Mouse (Mus musculus): ENCODE data around the gene Gsta3. TPM values are rescaled to one million over a fixed set of nuclear protein-coding genes. Genes with fewer than 3 reads are reported as not detected.

Gene Gsta3
- polyA plus RNA-seq, 1 experiment from 2014 or later: 25.9 TPM

DNA sequence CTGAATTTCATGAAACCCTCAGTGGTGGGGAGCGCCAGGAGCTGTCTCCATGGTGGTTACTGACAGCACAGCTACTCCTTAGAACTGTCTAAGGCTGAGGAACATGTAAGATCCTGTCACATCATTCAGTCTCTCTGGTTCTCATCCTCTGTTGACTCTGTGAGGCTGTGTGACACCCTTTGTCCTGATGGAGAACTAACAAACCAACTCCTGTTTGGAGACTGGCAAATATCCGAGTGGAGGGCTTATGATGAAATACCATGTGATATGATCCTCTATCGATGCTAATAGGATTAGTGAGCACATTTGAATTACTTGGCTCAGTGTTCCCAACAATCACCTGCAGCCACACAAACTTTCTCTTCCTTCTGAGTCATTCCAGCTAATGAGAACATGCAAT lies 5.7 kb downstream of the Gsta3 start:
- WGBS: 82% methylated on average over 3 of the region's 3 CpGs
- no peak overlapping the region for H3K9ac ChIP-seq (ENCODE audit: low read depth, low read length)
- H3K27me3 ChIP-seq (replicated peaks; ENCODE audit: control insufficient read depth, insufficient read depth, low read length): no peaks in the 10 kb centered on the region
- H3K4me3 ChIP-seq (ENCODE audit: low read depth, low read length): no peak overlapping the region
- ATAC-seq: no peak
- no peak overlapping the region for H3K27ac ChIP-seq (ENCODE audit: low read depth, low read length)
- H3K36me3 ChIP-seq (ENCODE audit: control insufficient read depth, insufficient read depth): no peaks in the 10 kb centered on the region
- H3K4me1 ChIP-seq (replicated peaks; ENCODE audit: control insufficient read depth, insufficient read depth, low read length): 0 out of 2 replicates have a peak, but pooled peaks cover 3% of the 10 kb centered on the region
- no peaks in the 10 kb centered on the region for H3K9me3 ChIP-seq (ENCODE audit: control insufficient read depth)
- no peak for TF ChIP-seq CTCF (IDR thresholded peaks at IDR 0.05; ENCODE audit: low read depth)
- no peak overlapping the region for H3K4me2 ChIP-seq (replicated peaks; ENCODE audit: low read depth)

GRCm38 (mm10) chr1:21247896-21248295 lies 7.5 kb downstream of the Gsta3 start:
- ATAC-seq: no peak

GRCm38 (mm10) chr1:21248560-21249390 lies 8.4 kb downstream of the Gsta3 start:
- no peaks in the 10 kb centered on the region for H3K4me1 ChIP-seq (replicated peaks; ENCODE audit: control insufficient read depth, insufficient read depth, low read length)
- 82% methylated on average over 9 of the region's 9 CpGs for WGBS
- no peaks in the 10 kb centered on the region for H3K36me3 ChIP-seq (ENCODE audit: control insufficient read depth, insufficient read depth)
- no peak overlapping the region for H3K27ac ChIP-seq (ENCODE audit: low read depth, low read length)
- H3K27me3 ChIP-seq (replicated peaks; ENCODE audit: control insufficient read depth, insufficient read depth, low read length): no peaks in the 10 kb centered on the region
- no peak for ATAC-seq
- no peaks in the 10 kb centered on the region for H3K9me3 ChIP-seq (ENCODE audit: control insufficient read depth)
- no peak overlapping the region for H3K9ac ChIP-seq (ENCODE audit: low read depth, low read length)
- H3K4me2 ChIP-seq (replicated peaks; ENCODE audit: low read depth): no peak overlapping the region
- no peak overlapping the region for H3K4me3 ChIP-seq (ENCODE audit: low read depth, low read length)
- no peak for TF ChIP-seq CTCF (IDR thresholded peaks at IDR 0.05; ENCODE audit: low read depth)

More at GRCm38 (mm10) chr1:21247896-21248295, 7.5 kb downstream of the Gsta3 start:
- H3K4me1 ChIP-seq (replicated peaks; ENCODE audit: control insufficient read depth, insufficient read depth, low read length): 0 out of 2 replicates have a peak, but pooled peaks cover 3% of the 10 kb centered on the region
- H3K27ac ChIP-seq (ENCODE audit: low read depth, low read length): no peak overlapping the region
- no peak overlapping the region for H3K4me2 ChIP-seq (replicated peaks; ENCODE audit: low read depth)
- no peaks in the 10 kb centered on the region for H3K27me3 ChIP-seq (replicated peaks; ENCODE audit: control insufficient read depth, insufficient read depth, low read length)
- no peak for TF ChIP-seq CTCF (IDR thresholded peaks at IDR 0.05; ENCODE audit: low read depth)
- no peaks in the 10 kb centered on the region for H3K36me3 ChIP-seq (ENCODE audit: control insufficient read depth, insufficient read depth)
- H3K4me3 ChIP-seq (ENCODE audit: low read depth, low read length): no peak overlapping the region
- no peak overlapping the region for H3K9ac ChIP-seq (ENCODE audit: low read depth, low read length)
- H3K9me3 ChIP-seq (ENCODE audit: control insufficient read depth): no peaks in the 10 kb centered on the region

GRCm38 (mm10) chr1:21251661-21252060 lies 11.3 kb downstream of the Gsta3 start:
- H3K4me3 ChIP-seq (ENCODE audit: low read depth, low read length): no peak overlapping the region
- WGBS: 71% methylated on average over 6 of the region's 6 CpGs
- no peaks in the 10 kb centered on the region for H3K27me3 ChIP-seq (replicated peaks; ENCODE audit: control insufficient read depth, insufficient read depth, low read length)
- H3K36me3 ChIP-seq (ENCODE audit: control insufficient read depth, insufficient read depth): no peaks in the 10 kb centered on the region; the same call in 1 of the 2 replicates
- no peak overlapping the region for H3K27ac ChIP-seq (ENCODE audit: low read depth, low read length)
- no peaks in the 10 kb centered on the region for H3K9me3 ChIP-seq (ENCODE audit: control insufficient read depth)
- no peak for TF ChIP-seq CTCF (IDR thresholded peaks at IDR 0.05; ENCODE audit: low read depth)
- no peak overlapping the region for H3K4me2 ChIP-seq (replicated peaks; ENCODE audit: low read depth)
- no peak overlapping the region for H3K9ac ChIP-seq (ENCODE audit: low read depth, low read length)
- 0 out of 2 replicates have a peak, but pooled peaks cover 5% of the 10 kb centered on the region for H3K4me1 ChIP-seq (replicated peaks; ENCODE audit: control insufficient read depth, insufficient read depth, low read length)
- no peak for ATAC-seq

GRCm38 (mm10) chr1:21252566-21253302 lies 12.3 kb downstream of the Gsta3 start:
- Histone ChIP-seq H3K9ac (ENCODE audit: low read depth, low read length) (no peak overlapping the region), H3K9me3 (ENCODE audit: control insufficient read depth) (no peaks in the 10 kb centered on the region), H3K4me1 (replicated peaks; ENCODE audit: control insufficient read depth, insufficient read depth, low read length) (0 out of 2 replicates have a peak, but pooled peaks cover 5% of the 10 kb centered on the region), H3K27ac (ENCODE audit: low read depth, low read length) (no peak overlapping the region), H3K36me3 (ENCODE audit: control insufficient read depth, insufficient read depth) (no peaks in the 10 kb centered on the region; the same call in 1 of the 2 replicates), H3K4me3 (ENCODE audit: low read depth, low read length) (no peak overlapping the region), H3K27me3 (replicated peaks; ENCODE audit: control insufficient read depth, insufficient read depth, low read length) (no peaks in the 10 kb centered on the region), H3K4me2 (replicated peaks; ENCODE audit: low read depth) (no peak overlapping the region)
- ATAC-seq: no peak
- no peak for TF ChIP-seq CTCF (IDR thresholded peaks at IDR 0.05; ENCODE audit: low read depth)
- 68% methylated on average over 10 of the region's 10 CpGs for WGBS

- H3K9ac ChIP-seq (ENCODE audit: low read depth, low read length): no peak overlapping the region
- H3K4me3 ChIP-seq (ENCODE audit: low read depth, low read length): no peak overlapping the region
- no peak for TF ChIP-seq CTCF (IDR thresholded peaks at IDR 0.05; ENCODE audit: low read depth)
- H3K27me3 ChIP-seq (replicated peaks; ENCODE audit: control insufficient read depth, insufficient read depth, low read length): no peaks in the 10 kb centered on the region
- 0 out of 2 replicates have a peak, but pooled peaks cover 5% of the 10 kb centered on the region for H3K4me1 ChIP-seq (replicated peaks; ENCODE audit: control insufficient read depth, insufficient read depth, low read length)
- no peak overlapping the region for H3K27ac ChIP-seq (ENCODE audit: low read depth, low read length)
- H3K36me3 ChIP-seq (ENCODE audit: control insufficient read depth, insufficient read depth): no peaks in the 10 kb centered on the region; the same call in 1 of the 2 replicates
- no peaks in the 10 kb centered on the region for H3K9me3 ChIP-seq (ENCODE audit: control insufficient read depth)
- WGBS: 78% methylated on average over 1 of the region's 1 CpGs
- H3K4me2 ChIP-seq (replicated peaks; ENCODE audit: low read depth): no peak overlapping the region
- no peak for ATAC-seq
Measured at GRCm38 (mm10) chr1:21253303-21253650, 12.9 kb downstream of the Gsta3 start.

Measured in intestine, postnatal 0 days (tissue).